Mouse (Mus musculus): ENCODE data around the gene Setd3. TPM values are rescaled to one million over a fixed set of nuclear protein-coding genes. Genes with fewer than 3 reads are reported as not detected.

The Setd3 gene
- polyA plus RNA-seq, 1 experiment from 2014 or later, result 76.5 TPM

Other genes with a start within 250 kb of the Setd3 start
- gene Bcl11b, start 175.7 kb downstream of the Setd3 start, polyA plus RNA-seq (2014; fragmentation: Nextera tagmentation; extraction: Ambion mirVana), result 8.7 and 12.3 TPM in 2 replicates
- gene Ccnk, start 265 bp upstream of the Setd3 start, polyA plus RNA-seq (2014; fragmentation: Nextera tagmentation; extraction: Ambion mirVana), result 5.8 and 7.7 TPM in 2 replicates
- gene Ccdc85c, start 96.1 kb upstream of the Setd3 start, polyA plus RNA-seq (2014; fragmentation: Nextera tagmentation; extraction: Ambion mirVana), result 7.2 and 7.3 TPM in 2 replicates
- gene Hhipl1, start 127.0 kb upstream of the Setd3 start, polyA plus RNA-seq (2014; fragmentation: Nextera tagmentation; extraction: Ambion mirVana), result 0.09 and 0.32 TPM in 2 replicates
- gene Cyp46a1, start 155.1 kb upstream of the Setd3 start, polyA plus RNA-seq (2014; fragmentation: Nextera tagmentation; extraction: Ambion mirVana), result 1.4 and 1.8 TPM in 2 replicates
- 47.6 and 52.9 TPM in 2 replicates for gene Eml1, start 191.6 kb upstream of the Setd3 start, polyA plus RNA-seq (2014; fragmentation: Nextera tagmentation; extraction: Ambion mirVana)

Data from limb, embryonic 11.5 days (tissue).